Mouse (Mus musculus): ENCODE data around the gene 4931428F04Rik. TPM values are rescaled to one million over a fixed set of nuclear protein-coding genes. Genes with fewer than 3 reads are reported as not detected.
"Not testable (repeated sequence)": the region's sequence is repeated elsewhere in the genome, so short reads cannot be mapped to it uniquely, and the experiment has no call there.

The 4931428F04Rik gene
- total RNA-seq, 2 experiments from 2014 or later: 25.4 to 29.1 TPM

- no peak for DNase-seq (ENCODE audit: low spot score in 2 of 2)
These were observed 48.6 kb downstream of the 4931428F04Rik start for GRCm38 (mm10) chr8:105241016-105241415.

GRCm38 (mm10) chr8:105237442-105238142 is 52.1 kb downstream of the 4931428F04Rik start:
- intact Hi-C loops (cut with DNase I): no loop called here
- no peak for DNase-seq (ENCODE audit: low spot score in 2 of 2)

More at GRCm38 (mm10) chr8:105241016-105241415, 48.6 kb downstream of the 4931428F04Rik start:
- intact Hi-C loops (cut with DNase I): no loop called here

DNA sequence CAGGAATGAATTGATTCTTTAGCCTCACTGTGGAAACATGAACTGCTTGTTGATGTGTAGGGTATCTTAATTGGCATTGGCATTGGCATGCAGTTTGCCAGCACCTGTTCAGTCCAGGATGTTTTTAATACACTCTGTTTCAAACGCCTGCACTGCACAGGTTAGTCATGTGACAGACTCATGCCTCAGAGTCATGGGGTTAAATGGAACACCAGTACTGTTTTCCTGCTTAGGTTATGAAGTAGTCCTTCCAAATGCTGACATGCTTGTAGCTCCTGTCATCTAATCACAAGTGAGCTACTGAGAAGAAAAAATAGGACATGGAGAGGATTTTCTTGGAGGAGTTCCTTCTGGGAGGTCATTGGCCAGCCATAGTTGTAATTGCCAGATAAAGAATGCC is 54.5 kb downstream of the 4931428F04Rik start:
- no peak for DNase-seq (ENCODE audit: low spot score in 2 of 2)
- intact Hi-C loops (cut with DNase I): no loop called here

- intact Hi-C loops (cut with DNase I): no loop called here
- DNase-seq (ENCODE audit: low spot score in 2 of 2): no peak
These were observed 56.3 kb downstream of the 4931428F04Rik start for GRCm38 (mm10) chr8:105233126-105233935.

- intact Hi-C loops (cut with DNase I); DNase-seq (ENCODE audit: low spot score in 2 of 2): not testable (repeated sequence)
These were observed 57.4 kb downstream of the 4931428F04Rik start for GRCm38 (mm10) chr8:105232321-105232693.

GRCm38 (mm10) chr8:105231503-105232320 is 58.0 kb downstream of the 4931428F04Rik start:
- intact Hi-C loops (cut with DNase I): no loop called here
- no peak for DNase-seq (ENCODE audit: low spot score in 2 of 2)

Small RNAs within 50 kb of the gene (microRNA-seq; reads per million reads assigned to microRNA genes)
- 0 reads per million in 2 experiments for gene Gm27320
- gene Mir328: 10,029 to 10,698 reads per million in 2 experiments

Other genes with a start within 250 kb of the 4931428F04Rik start
- gene Ces3a, start 241.3 kb downstream of the 4931428F04Rik start, total RNA-seq (2021): not detected
- gene Ces3b, start 206.1 kb downstream of the 4931428F04Rik start, total RNA-seq (2021): not detected
- gene Ces4a, start 158.1 kb downstream of the 4931428F04Rik start, total RNA-seq (2021): not detected
- gene Cbfb, start 119.2 kb downstream of the 4931428F04Rik start, total RNA-seq (2021): 10 to 100 TPM; 20.3 to 22.1 TPM
- gene D230025D16Rik, start 64.7 kb downstream of the 4931428F04Rik start, total RNA-seq (2021): 10 to 100 TPM; 37.6 to 38.1 TPM
- 1 to 10 TPM; 2.1 to 2.4 TPM for gene B3gnt9, start 34.7 kb downstream of the 4931428F04Rik start, total RNA-seq (2021)
- gene Tradd, start 25.3 kb downstream of the 4931428F04Rik start, total RNA-seq (2021): 1 to 10 TPM; 5.5 to 5.7 TPM
- gene Fbxl8, start 25.2 kb downstream of the 4931428F04Rik start, total RNA-seq (2021): under 1 TPM; 0.57 to 0.85 TPM
- 1 to 10 TPM; 6.9 to 7.9 TPM for gene Hsf4, start 20.1 kb downstream of the 4931428F04Rik start, total RNA-seq (2021)
- 1 to 10 TPM; 7.7 TPM for gene Nol3, start 13.7 kb downstream of the 4931428F04Rik start, total RNA-seq (2021)
- gene Exoc3l, start 6.2 kb upstream of the 4931428F04Rik start, total RNA-seq (2021): 1 to 10 TPM; 1.4 to 1.8 TPM
- gene E2f4, start 7.8 kb upstream of the 4931428F04Rik start, total RNA-seq (2021): 10 to 100 TPM; 32.9 to 35.1 TPM
- gene Elmo3, start 15.7 kb upstream of the 4931428F04Rik start, total RNA-seq (2021): 1 to 10 TPM in 1 of 2 experiments, under 1 TPM in 1; 0.62 to 1.8 TPM
- 1 to 10 TPM; 5.1 to 5.2 TPM for gene Lrrc29, start 36.4 kb upstream of the 4931428F04Rik start, total RNA-seq (2021)
- gene Tmem208, start 36.5 kb upstream of the 4931428F04Rik start, total RNA-seq (2021): 10 to 100 TPM; 39.8 to 41.7 TPM
- 1 to 10 TPM; 2.5 to 3.2 TPM for gene Fhod1, start 58.1 kb upstream of the 4931428F04Rik start, total RNA-seq (2021)
- 10 to 100 TPM; 39.1 to 42.6 TPM for gene Slc9a5, start 59.0 kb upstream of the 4931428F04Rik start, total RNA-seq (2021)
- 1 to 10 TPM; 3.1 to 4.6 TPM for gene Plekhg4, start 83.4 kb upstream of the 4931428F04Rik start, total RNA-seq (2021)
- gene Kctd19, start 123.6 kb upstream of the 4931428F04Rik start, total RNA-seq (2021): not detected
- under 1 TPM; 0.28 to 0.41 TPM for gene Lrrc36, start 123.7 kb upstream of the 4931428F04Rik start, total RNA-seq (2021)
- gene Tppp3, start 181.7 kb upstream of the 4931428F04Rik start, total RNA-seq (2021): 10 to 100 TPM; 30.1 to 37.5 TPM
- gene Zdhhc1, start 207.0 kb upstream of the 4931428F04Rik start, total RNA-seq (2021): 10 to 100 TPM; 34.9 to 35.6 TPM
- not detected for gene Hsd11b2, start 228.9 kb upstream of the 4931428F04Rik start, total RNA-seq (2021)